Mouse (Mus musculus): ENCODE results near the gene Slc17a2. TPM values are rescaled to one million over a fixed set of nuclear protein-coding genes. Genes with fewer than 3 reads are reported as not detected.

Gene Slc17a2
- total and polyA plus RNA-seq, 2 experiments from 2014 or later: 0.11 TPM; not detected in 1

- Histone ChIP-seq H3K4me2 (ENCODE audit: low read depth, low read length, poor library complexity, severe bottlenecking) (no peak overlapping the region), H3K9me3 (ENCODE audit: low read length) (no peaks in the 10 kb centered on the region), H3K9ac (replicated peaks; ENCODE audit: low read length, poor library complexity, severe bottlenecking) (no peak overlapping the region), H3K36me3 (ENCODE audit: insufficient read depth, low read length) (no peaks in the 10 kb centered on the region), H3K4me3 (ENCODE audit: low read depth, low read length) (no peak overlapping the region), H3K27me3 (ENCODE audit: insufficient read depth, low read length) (no peaks in the 10 kb centered on the region), H3K27ac (ENCODE audit: low read depth, low read length) (no peak overlapping the region), H3K4me1 (ENCODE audit: insufficient read depth, low read length) (no peaks in the 10 kb centered on the region)
- no peak for ATAC-seq (ENCODE audit: low FRiP score)
- 86% methylated on average over 5 of the region's 5 CpGs for WGBS
- DNase-seq (ENCODE audit: low spot score): no peak
- no peak for TF ChIP-seq CTCF (IDR thresholded peaks at IDR 0.05)
Observed at GRCm38 (mm10) chr13:23873141-23873540, 66.3 kb downstream of the Slc17a2 start.

Other genes with a start within 250 kb of the Slc17a2 start
- gene Hist1h3e, start 244.6 kb upstream of the Slc17a2 start, total RNA-seq (2014; rRNA removed): 203 and 384 TPM in 2 replicates
- gene Hist1h3e, start 244.6 kb upstream of the Slc17a2 start, polyA plus RNA-seq (2015; fragmentation: Nextera tagmentation; extraction: Ambion mirVana): 1.2 and 1.9 TPM in 2 replicates
- gene Hist1h2ae, start 235.8 kb upstream of the Slc17a2 start, total RNA-seq (2014; rRNA removed): 76.7 and 98.8 TPM in 2 replicates
- 4.5 and 5.9 TPM in 2 replicates for gene Hist1h2ae, start 235.8 kb upstream of the Slc17a2 start, polyA plus RNA-seq (2015; fragmentation: Nextera tagmentation; extraction: Ambion mirVana)
- 248 and 572 TPM in 2 replicates for gene Hist1h2bg, start 235.6 kb upstream of the Slc17a2 start, total RNA-seq (2014; rRNA removed)
- 2.8 and 4.5 TPM in 2 replicates for gene Hist1h2bg, start 235.6 kb upstream of the Slc17a2 start, polyA plus RNA-seq (2015; fragmentation: Nextera tagmentation; extraction: Ambion mirVana)
- 194 and 327 TPM in 2 replicates for gene Hist1h2bf, start 232.8 kb upstream of the Slc17a2 start, total RNA-seq (2014; rRNA removed)
- 0.43 TPM in 1 of 2 replicates, not detected in the other for gene Hist1h2bf, start 232.8 kb upstream of the Slc17a2 start, polyA plus RNA-seq (2015; fragmentation: Nextera tagmentation; extraction: Ambion mirVana)
- gene Hist1h2ad, start 232.6 kb upstream of the Slc17a2 start, total RNA-seq (2014; rRNA removed): 162 and 232 TPM in 2 replicates
- gene Hist1h2ad, start 232.6 kb upstream of the Slc17a2 start, polyA plus RNA-seq (2015; fragmentation: Nextera tagmentation; extraction: Ambion mirVana): not detected in 2 replicates
- 49.8 and 92.5 TPM in 2 replicates for gene Hist1h3d, start 231.2 kb upstream of the Slc17a2 start, total RNA-seq (2014; rRNA removed)
- 0.42 and 0.55 TPM in 2 replicates for gene Hist1h3d, start 231.2 kb upstream of the Slc17a2 start, polyA plus RNA-seq (2015; fragmentation: Nextera tagmentation; extraction: Ambion mirVana)
- gene Hist1h4d, start 225.4 kb upstream of the Slc17a2 start, total RNA-seq (2014; rRNA removed): 900 and 1,141 TPM in 2 replicates
- gene Hist1h4d, start 225.4 kb upstream of the Slc17a2 start, polyA plus RNA-seq (2015; fragmentation: Nextera tagmentation; extraction: Ambion mirVana): 18.0 and 18.8 TPM in 2 replicates
- 75.1 and 75.2 TPM in 2 replicates for gene Hist1h2be, start 185.9 kb upstream of the Slc17a2 start, total RNA-seq (2014; rRNA removed)
- 0.32 and 0.33 TPM in 2 replicates for gene Hist1h2be, start 185.9 kb upstream of the Slc17a2 start, polyA plus RNA-seq (2015; fragmentation: Nextera tagmentation; extraction: Ambion mirVana)
- gene Hist1h1e, start 184.4 kb upstream of the Slc17a2 start, total RNA-seq (2014; rRNA removed): 159 and 160 TPM in 2 replicates
- gene Hist1h1e, start 184.4 kb upstream of the Slc17a2 start, polyA plus RNA-seq (2015; fragmentation: Nextera tagmentation; extraction: Ambion mirVana): 8.0 and 9.5 TPM in 2 replicates
- gene Hist1h2ac, start 123.0 kb upstream of the Slc17a2 start, total RNA-seq (2014; rRNA removed): 16.6 and 45.8 TPM in 2 replicates
- gene Hist1h2ac, start 123.0 kb upstream of the Slc17a2 start, polyA plus RNA-seq (2015; fragmentation: Nextera tagmentation; extraction: Ambion mirVana): 0.21 and 0.28 TPM in 2 replicates
- gene Hist1h2bc, start 122.8 kb upstream of the Slc17a2 start, total RNA-seq (2014; rRNA removed): 66.3 and 125 TPM in 2 replicates
- gene Hist1h2bc, start 122.8 kb upstream of the Slc17a2 start, polyA plus RNA-seq (2015; fragmentation: Nextera tagmentation; extraction: Ambion mirVana): 23.7 and 28.6 TPM in 2 replicates
- gene Hist1h1t, start 111.2 kb upstream of the Slc17a2 start, total RNA-seq (2014; rRNA removed): 0.93 TPM in 1 of 2 replicates, not detected in the other
- not detected in 2 replicates for gene Hist1h1t, start 111.2 kb upstream of the Slc17a2 start, polyA plus RNA-seq (2015; fragmentation: Nextera tagmentation; extraction: Ambion mirVana)
- gene Hist1h4c, start 108.5 kb upstream of the Slc17a2 start, total RNA-seq (2014; rRNA removed): 622 and 783 TPM in 2 replicates
- gene Hist1h4c, start 108.5 kb upstream of the Slc17a2 start, polyA plus RNA-seq (2015; fragmentation: Nextera tagmentation; extraction: Ambion mirVana): 1.5 and 2.2 TPM in 2 replicates
- 1.8 and 2.5 TPM in 2 replicates for gene Hfe, start 96.1 kb upstream of the Slc17a2 start, total RNA-seq (2014; rRNA removed)
- 4.0 and 5.8 TPM in 2 replicates for gene Hfe, start 96.1 kb upstream of the Slc17a2 start, polyA plus RNA-seq (2015; fragmentation: Nextera tagmentation; extraction: Ambion mirVana)
- gene Hist1h1c, start 68.2 kb upstream of the Slc17a2 start, total RNA-seq (2014; rRNA removed): 243 and 275 TPM in 2 replicates
- gene Hist1h1c, start 68.2 kb upstream of the Slc17a2 start, polyA plus RNA-seq (2015; fragmentation: Nextera tagmentation; extraction: Ambion mirVana): 26.1 and 26.5 TPM in 2 replicates
- 206 and 420 TPM in 2 replicates for gene Hist1h3c, start 61.4 kb upstream of the Slc17a2 start, total RNA-seq (2014; rRNA removed)
- gene Hist1h3c, start 61.4 kb upstream of the Slc17a2 start, polyA plus RNA-seq (2015; fragmentation: Nextera tagmentation; extraction: Ambion mirVana): not detected in 2 replicates
- 491 and 821 TPM in 2 replicates for gene Hist1h2bb, start 60.3 kb upstream of the Slc17a2 start, total RNA-seq (2014; rRNA removed)
- 0.61 TPM in 1 of 2 replicates, not detected in the other for gene Hist1h2bb, start 60.3 kb upstream of the Slc17a2 start, polyA plus RNA-seq (2015; fragmentation: Nextera tagmentation; extraction: Ambion mirVana)
- 98.5 and 290 TPM in 2 replicates for gene Hist1h2ab, start 55.9 kb upstream of the Slc17a2 start, total RNA-seq (2014; rRNA removed)
- gene Hist1h2ab, start 55.9 kb upstream of the Slc17a2 start, polyA plus RNA-seq (2015; fragmentation: Nextera tagmentation; extraction: Ambion mirVana): 2.1 and 2.4 TPM in 2 replicates
- gene Hist1h3b, start 54.7 kb upstream of the Slc17a2 start, total RNA-seq (2014; rRNA removed): 124 and 290 TPM in 2 replicates
- gene Hist1h3b, start 54.7 kb upstream of the Slc17a2 start, polyA plus RNA-seq (2015; fragmentation: Nextera tagmentation; extraction: Ambion mirVana): 0.50 and 0.51 TPM in 2 replicates
- 143 and 315 TPM in 2 replicates for gene Hist1h4b, start 50.0 kb upstream of the Slc17a2 start, total RNA-seq (2014; rRNA removed)
- gene Hist1h4b, start 50.0 kb upstream of the Slc17a2 start, polyA plus RNA-seq (2015; fragmentation: Nextera tagmentation; extraction: Ambion mirVana): 1.6 and 2.0 TPM in 2 replicates
- 171 and 405 TPM in 2 replicates for gene Hist1h4a, start 45.8 kb upstream of the Slc17a2 start, total RNA-seq (2014; rRNA removed)
- gene Hist1h4a, start 45.8 kb upstream of the Slc17a2 start, polyA plus RNA-seq (2015; fragmentation: Nextera tagmentation; extraction: Ambion mirVana): not detected in 2 replicates
- 322 and 620 TPM in 2 replicates for gene Hist1h3a, start 44.6 kb upstream of the Slc17a2 start, total RNA-seq (2014; rRNA removed)
- 0.99 and 1.4 TPM in 2 replicates for gene Hist1h3a, start 44.6 kb upstream of the Slc17a2 start, polyA plus RNA-seq (2015; fragmentation: Nextera tagmentation; extraction: Ambion mirVana)
- 90.8 and 138 TPM in 2 replicates for gene Hist1h1a, start 43.3 kb upstream of the Slc17a2 start, total RNA-seq (2014; rRNA removed)
- not detected in 2 replicates for gene Hist1h1a, start 43.3 kb upstream of the Slc17a2 start, polyA plus RNA-seq (2015; fragmentation: Nextera tagmentation; extraction: Ambion mirVana)
- gene Trim38, start 37.1 kb upstream of the Slc17a2 start, total RNA-seq (2014; rRNA removed): not detected in 2 replicates
- gene Trim38, start 37.1 kb upstream of the Slc17a2 start, polyA plus RNA-seq (2015; fragmentation: Nextera tagmentation; extraction: Ambion mirVana): 0.10 TPM in 1 of 2 replicates, not detected in the other
- 0.05 TPM in 1 of 2 replicates, not detected in the other for gene Slc17a3, start 32.4 kb downstream of the Slc17a2 start, total RNA-seq (2014; rRNA removed)
- gene Slc17a3, start 32.4 kb downstream of the Slc17a2 start, polyA plus RNA-seq (2015; fragmentation: Nextera tagmentation; extraction: Ambion mirVana): not detected in 2 replicates
- gene Slc17a1, start 60.8 kb downstream of the Slc17a2 start, total RNA-seq (2014; rRNA removed): not detected in 2 replicates
- gene Slc17a1, start 60.8 kb downstream of the Slc17a2 start, polyA plus RNA-seq (2015; fragmentation: Nextera tagmentation; extraction: Ambion mirVana): not detected in 2 replicates
- not detected in 2 replicates for gene Slc17a4, start 108.0 kb downstream of the Slc17a2 start, total RNA-seq (2014; rRNA removed)
- not detected in 2 replicates for gene Slc17a4, start 108.0 kb downstream of the Slc17a2 start, polyA plus RNA-seq (2015; fragmentation: Nextera tagmentation; extraction: Ambion mirVana)
- gene Hist1h2ba, start 127.2 kb downstream of the Slc17a2 start, total RNA-seq (2014; rRNA removed): not detected in 2 replicates
- not detected in 2 replicates for gene Hist1h2ba, start 127.2 kb downstream of the Slc17a2 start, polyA plus RNA-seq (2015; fragmentation: Nextera tagmentation; extraction: Ambion mirVana)
- not detected in 2 replicates for gene Hist1h2aa, start 127.5 kb downstream of the Slc17a2 start, total RNA-seq (2014; rRNA removed)
- gene Hist1h2aa, start 127.5 kb downstream of the Slc17a2 start, polyA plus RNA-seq (2015; fragmentation: Nextera tagmentation; extraction: Ambion mirVana): not detected in 2 replicates
- 0.28 and 0.82 TPM in 2 replicates for gene Scgn, start 184.2 kb downstream of the Slc17a2 start, total RNA-seq (2014; rRNA removed)
- gene Scgn, start 184.2 kb downstream of the Slc17a2 start, polyA plus RNA-seq (2015; fragmentation: Nextera tagmentation; extraction: Ambion mirVana): 2.0 and 2.2 TPM in 2 replicates